Mouse (Mus musculus): ENCODE data around the gene Hmgb1.

The Hmgb1 gene

DNA sequence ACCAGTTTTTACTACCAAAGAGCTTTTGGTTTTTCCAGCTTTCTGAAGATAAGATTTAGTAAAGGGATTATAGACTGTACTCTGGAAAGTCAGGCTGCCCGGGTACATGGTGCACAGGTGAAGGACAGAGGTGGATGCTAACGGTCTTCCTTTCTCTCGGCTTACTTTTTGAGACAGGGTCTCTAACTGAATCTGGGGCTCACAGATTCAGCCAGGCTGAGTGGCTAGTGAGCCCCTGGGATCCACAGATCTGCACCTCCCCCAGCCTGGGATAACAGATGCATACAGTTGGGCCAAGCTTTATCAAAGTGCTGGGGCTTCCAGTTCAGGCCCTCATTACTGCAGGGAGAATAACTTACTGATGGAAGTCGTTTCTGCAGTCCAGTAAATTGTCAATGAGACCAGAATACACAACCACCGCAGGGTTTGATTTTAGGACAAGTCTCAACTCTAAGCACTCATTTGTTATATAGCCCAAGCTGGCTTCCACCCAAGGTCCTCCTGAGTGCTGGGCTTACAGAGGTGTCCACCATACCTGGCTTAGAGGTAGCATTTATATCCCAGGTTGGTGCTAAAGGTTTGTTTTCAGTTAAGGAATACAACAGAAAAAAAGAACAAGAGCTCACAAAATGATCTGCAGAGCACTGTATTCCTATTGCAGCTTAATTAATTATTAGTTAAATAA is 2.0 kb downstream of the Hmgb1 start:
- Histone ChIP-seq H3K27me3 (ENCODE audit: insufficient read depth, low read length) (no peaks in the 10 kb centered on the region), H3K9me3 (ENCODE audit: low read length) (no peaks in the 10 kb centered on the region), H3K4me3 (replicated peaks; ENCODE audit: low read length) (no peak overlapping the region), H3K36me3 (ENCODE audit: insufficient read depth, low read length) (peaks cover 21% of the 10 kb centered on the region), H3K4me1 (replicated peaks; ENCODE audit: low read depth, low read length) (peaks cover 56% of the 10 kb centered on the region)
- TF ChIP-seq NANOG (IDR thresholded peaks at IDR 0.05; ENCODE audit: borderline replicate concordance, low read length) (no peak), CTCF (conservative IDR thresholded peaks at IDR 0.05; ENCODE audit: low read length) (no peak), POU5F1 (IDR thresholded peaks at IDR 0.05; ENCODE audit: borderline replicate concordance, low read length) (no peak)

DNA sequence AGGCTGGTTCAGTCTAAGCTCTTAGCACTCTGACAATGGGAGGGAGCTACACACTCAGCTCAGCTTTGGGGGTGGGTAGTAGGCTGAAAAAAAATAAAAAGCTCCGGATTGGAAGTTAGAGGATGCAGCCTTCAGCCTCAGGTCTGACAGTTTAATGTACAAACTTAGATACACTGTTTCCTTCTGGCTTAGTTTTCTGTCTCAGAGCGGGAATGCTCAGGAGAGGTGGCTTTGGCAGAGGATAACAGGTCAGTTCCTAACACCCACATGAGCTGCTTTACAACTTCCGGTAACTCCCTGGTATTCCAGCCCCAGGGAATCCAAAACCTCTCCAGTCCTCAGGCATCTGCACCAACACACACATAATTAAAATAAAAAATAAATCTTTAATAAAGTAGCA is 4.5 kb downstream of the Hmgb1 start:
- H3K36me3 ChIP-seq (ENCODE audit: insufficient read depth, low read length), result 0 out of 2 replicates have a peak, but pooled peaks cover 4% of the 10 kb centered on the region
- H3K4me3 ChIP-seq (replicated peaks; ENCODE audit: low read length), result peak overlapping the region; percentile 58
- H3K27me3 ChIP-seq (ENCODE audit: insufficient read depth, low read length), result no peaks in the 10 kb centered on the region
- H3K9me3 ChIP-seq (ENCODE audit: low read length), result no peaks in the 10 kb centered on the region
- no peak for TF ChIP-seq CTCF (conservative IDR thresholded peaks at IDR 0.05; ENCODE audit: low read length)
- no peak for TF ChIP-seq NANOG (IDR thresholded peaks at IDR 0.05; ENCODE audit: borderline replicate concordance, low read length)
- no peak for TF ChIP-seq POU5F1 (IDR thresholded peaks at IDR 0.05; ENCODE audit: borderline replicate concordance, low read length)
- H3K4me1 ChIP-seq (replicated peaks; ENCODE audit: low read depth, low read length), result peaks cover 40% of the 10 kb centered on the region

DNA sequence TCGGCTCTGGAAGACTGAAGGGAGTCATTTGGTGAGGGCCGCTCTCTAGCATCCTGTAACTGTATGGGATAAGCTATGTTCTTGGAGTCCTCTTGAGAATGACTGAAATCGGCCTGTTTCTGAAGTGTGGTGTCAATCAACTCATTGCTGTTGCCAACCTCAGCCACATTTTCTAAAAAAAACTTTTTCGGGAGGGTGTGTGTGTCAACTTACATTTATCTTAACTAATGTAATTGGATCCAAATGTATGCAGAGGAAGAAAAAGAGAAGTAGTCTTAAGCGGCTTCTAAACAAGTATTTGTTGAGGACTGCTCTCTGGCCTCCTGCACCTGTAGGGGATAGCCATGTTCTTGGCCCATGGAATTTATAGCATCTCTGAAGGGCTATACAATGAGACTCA is 6.2 kb downstream of the Hmgb1 start:
- Histone ChIP-seq H3K9me3 (ENCODE audit: low read length) (no peaks in the 10 kb centered on the region), H3K4me3 (replicated peaks; ENCODE audit: low read length) (no peak overlapping the region), H3K4me1 (replicated peaks; ENCODE audit: low read depth, low read length) (peaks cover 38% of the 10 kb centered on the region), H3K27me3 (ENCODE audit: insufficient read depth, low read length) (no peaks in the 10 kb centered on the region), H3K36me3 (ENCODE audit: insufficient read depth, low read length) (0 out of 2 replicates have a peak, but pooled peaks cover 4% of the 10 kb centered on the region)
- TF ChIP-seq NANOG (IDR thresholded peaks at IDR 0.05; ENCODE audit: borderline replicate concordance, low read length), result no peak
- no peak for TF ChIP-seq POU5F1 (IDR thresholded peaks at IDR 0.05; ENCODE audit: borderline replicate concordance, low read length)
- TF ChIP-seq CTCF (conservative IDR thresholded peaks at IDR 0.05; ENCODE audit: low read length), result no peak

DNA sequence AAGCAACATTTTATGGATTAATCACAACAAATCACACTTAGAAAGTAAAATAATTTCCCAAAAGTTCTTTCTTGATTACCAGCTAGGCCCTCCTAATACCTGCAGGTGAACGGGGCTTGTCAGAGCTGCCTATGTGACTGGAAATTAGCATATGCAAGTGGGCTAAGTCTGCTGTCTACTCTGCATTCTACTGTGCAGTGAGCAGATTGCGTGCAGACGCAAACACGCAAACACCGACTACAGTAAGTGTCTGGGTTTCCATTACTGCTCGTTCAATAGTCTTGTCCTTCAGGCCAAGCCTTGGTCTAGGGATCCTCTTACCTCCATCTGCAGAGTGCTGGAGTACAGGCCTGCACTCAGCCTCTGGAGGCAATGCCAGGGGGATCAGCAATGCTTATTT is 8.6 kb downstream of the Hmgb1 start:
- H3K4me3 ChIP-seq (replicated peaks; ENCODE audit: low read length), result no peak overlapping the region
- no peaks in the 10 kb centered on the region for H3K36me3 ChIP-seq (ENCODE audit: insufficient read depth, low read length)
- TF ChIP-seq CTCF (conservative IDR thresholded peaks at IDR 0.05; ENCODE audit: low read length), result no peak
- no peak for TF ChIP-seq NANOG (IDR thresholded peaks at IDR 0.05; ENCODE audit: borderline replicate concordance, low read length)
- no peak for TF ChIP-seq POU5F1 (IDR thresholded peaks at IDR 0.05; ENCODE audit: borderline replicate concordance, low read length)
- no peaks in the 10 kb centered on the region for H3K9me3 ChIP-seq (ENCODE audit: low read length)
- H3K4me1 ChIP-seq (replicated peaks; ENCODE audit: low read depth, low read length), result peaks cover 31% of the 10 kb centered on the region
- H3K27me3 ChIP-seq (ENCODE audit: insufficient read depth, low read length), result no peaks in the 10 kb centered on the region

DNA sequence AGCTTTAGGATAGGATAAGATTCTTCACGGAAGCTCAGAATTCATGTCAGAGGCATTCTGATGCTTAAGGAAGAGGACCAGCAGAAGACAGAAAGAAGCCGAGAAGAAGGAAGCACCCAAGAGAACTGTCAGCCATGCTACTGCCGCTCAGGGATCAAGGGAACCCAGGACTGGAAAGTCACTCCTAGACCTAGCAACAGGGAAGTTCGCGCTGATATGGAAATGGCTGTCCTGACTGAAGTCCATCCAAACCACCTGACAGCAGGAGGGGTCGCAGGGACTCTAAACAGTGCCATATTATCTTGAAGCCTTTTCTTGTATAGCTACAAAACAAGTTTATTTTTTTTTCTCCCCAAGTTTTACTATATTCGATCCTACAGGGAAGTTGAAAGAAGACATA is 9.8 kb downstream of the Hmgb1 start:
- Histone ChIP-seq H3K27me3 (ENCODE audit: insufficient read depth, low read length) (no peaks in the 10 kb centered on the region), H3K9me3 (ENCODE audit: low read length) (no peaks in the 10 kb centered on the region), H3K4me1 (replicated peaks; ENCODE audit: low read depth, low read length) (peaks cover 23% of the 10 kb centered on the region), H3K36me3 (ENCODE audit: insufficient read depth, low read length) (no peaks in the 10 kb centered on the region), H3K4me3 (replicated peaks; ENCODE audit: low read length) (no peak overlapping the region)
- TF ChIP-seq POU5F1 (IDR thresholded peaks at IDR 0.05; ENCODE audit: borderline replicate concordance, low read length) (no peak), NANOG (IDR thresholded peaks at IDR 0.05; ENCODE audit: borderline replicate concordance, low read length) (no peak), CTCF (conservative IDR thresholded peaks at IDR 0.05; ENCODE audit: low read length) (no peak)

DNA sequence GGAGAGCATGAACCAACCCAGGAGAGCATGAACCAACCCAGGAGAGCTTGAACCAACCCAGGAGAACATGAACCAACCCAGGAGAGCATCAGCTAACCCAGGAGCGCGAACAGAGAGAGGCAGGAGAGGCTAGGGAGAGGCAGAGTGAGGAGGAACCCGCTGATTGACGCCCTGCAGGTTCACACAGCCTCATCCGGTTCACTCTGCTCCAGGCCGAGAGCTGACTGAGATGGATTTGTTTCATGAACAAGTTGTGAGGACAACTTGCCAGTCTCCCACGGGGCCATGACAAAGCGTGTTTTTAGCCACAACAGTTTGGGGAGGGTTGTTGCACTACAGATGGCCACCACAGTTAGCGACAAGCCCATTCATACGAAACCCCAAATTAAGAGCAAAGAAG is 12.0 kb downstream of the Hmgb1 start:
- no peak overlapping the region for H3K4me3 ChIP-seq (replicated peaks; ENCODE audit: low read length)
- TF ChIP-seq NANOG (IDR thresholded peaks at IDR 0.05; ENCODE audit: borderline replicate concordance, low read length), result no peak
- TF ChIP-seq CTCF (conservative IDR thresholded peaks at IDR 0.05; ENCODE audit: low read length), result no peak
- no peak for TF ChIP-seq POU5F1 (IDR thresholded peaks at IDR 0.05; ENCODE audit: borderline replicate concordance, low read length)
- H3K27me3 ChIP-seq (ENCODE audit: insufficient read depth, low read length), result no peaks in the 10 kb centered on the region
- no peaks in the 10 kb centered on the region for H3K9me3 ChIP-seq (ENCODE audit: low read length)
- no peaks in the 10 kb centered on the region for H3K36me3 ChIP-seq (ENCODE audit: insufficient read depth, low read length)
- peaks cover 17% of the 10 kb centered on the region for H3K4me1 ChIP-seq (replicated peaks; ENCODE audit: low read depth, low read length)

DNA sequence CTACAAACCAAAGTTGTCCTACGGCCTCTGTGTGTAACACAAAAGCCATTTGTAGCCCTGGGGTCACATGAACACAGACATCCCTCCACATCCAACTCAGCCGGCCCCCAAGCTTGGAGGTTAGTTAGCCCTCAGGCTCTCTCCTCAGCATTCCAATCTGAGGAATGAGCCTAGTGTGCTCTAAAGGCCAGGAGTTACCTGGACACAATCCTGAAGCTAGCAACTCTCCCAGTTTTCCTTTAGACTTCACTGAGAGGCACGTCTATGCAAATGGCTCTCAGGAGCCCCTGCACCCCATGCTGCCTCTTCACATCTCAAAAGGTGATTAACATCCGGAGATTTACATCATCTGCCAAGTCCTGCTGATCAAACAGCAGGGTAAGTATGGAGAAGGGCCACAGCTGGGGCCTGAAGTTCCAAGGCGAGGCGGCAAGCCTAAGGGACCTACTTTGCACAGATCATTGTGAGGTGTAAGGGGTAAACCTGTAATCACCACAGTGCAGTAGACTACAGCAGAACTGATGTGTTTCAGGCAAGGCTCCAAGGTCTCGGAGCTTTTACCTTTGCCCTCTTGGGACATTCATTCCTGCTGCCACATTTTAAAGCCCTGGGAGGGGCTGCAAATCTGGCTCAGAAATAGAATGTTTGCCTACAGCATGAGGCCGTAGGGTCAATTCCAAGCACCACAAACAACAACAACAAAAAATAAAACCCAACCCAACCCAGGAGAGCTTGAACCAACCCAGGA is 13.3 kb downstream of the Hmgb1 start:
- Histone ChIP-seq H3K4me1 (replicated peaks; ENCODE audit: low read depth, low read length) (peaks cover 17% of the 10 kb centered on the region), H3K27me3 (ENCODE audit: insufficient read depth, low read length) (no peaks in the 10 kb centered on the region), H3K9me3 (ENCODE audit: low read length) (no peaks in the 10 kb centered on the region), H3K36me3 (ENCODE audit: insufficient read depth, low read length) (no peaks in the 10 kb centered on the region), H3K4me3 (replicated peaks; ENCODE audit: low read length) (no peak overlapping the region)
- peak; percentile 20; the same call in 1 of the 2 replicates for TF ChIP-seq NANOG (IDR thresholded peaks at IDR 0.05; ENCODE audit: borderline replicate concordance, low read length)
- no peak for TF ChIP-seq POU5F1 (IDR thresholded peaks at IDR 0.05; ENCODE audit: borderline replicate concordance, low read length)

DNA sequence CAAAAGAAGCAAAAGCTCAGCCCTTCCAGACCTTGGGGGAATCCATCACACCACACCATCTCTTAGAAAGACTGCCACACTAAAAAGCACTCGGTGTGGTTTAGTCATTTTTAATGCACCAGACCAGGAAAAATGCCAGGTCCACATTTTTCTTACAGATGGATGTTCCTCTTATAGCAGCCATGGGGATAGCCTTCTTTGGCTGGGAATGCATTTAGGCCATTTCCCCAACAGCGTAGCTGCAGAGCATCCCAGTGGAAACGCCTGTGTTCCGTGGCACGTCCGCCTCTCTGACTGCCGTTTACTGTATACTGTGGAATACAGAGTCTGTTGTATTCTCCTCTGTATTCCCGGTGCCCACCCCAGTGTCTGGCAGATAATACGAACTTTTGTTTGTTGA is 15.5 kb downstream of the Hmgb1 start:
- Histone ChIP-seq H3K9me3 (ENCODE audit: low read length) (no peaks in the 10 kb centered on the region), H3K27me3 (ENCODE audit: insufficient read depth, low read length) (no peaks in the 10 kb centered on the region), H3K4me1 (replicated peaks; ENCODE audit: low read depth, low read length) (peaks cover 27% of the 10 kb centered on the region), H3K36me3 (ENCODE audit: insufficient read depth, low read length) (no peaks in the 10 kb centered on the region), H3K4me3 (replicated peaks; ENCODE audit: low read length) (no peak overlapping the region)
- TF ChIP-seq POU5F1 (IDR thresholded peaks at IDR 0.05; ENCODE audit: borderline replicate concordance, low read length) (no peak), NANOG (IDR thresholded peaks at IDR 0.05; ENCODE audit: borderline replicate concordance, low read length) (no peak), CTCF (conservative IDR thresholded peaks at IDR 0.05; ENCODE audit: low read length) (no peak)
